Mouse (Mus musculus): ENCODE measurements at regions not wholly inside any gene's neighbourhood (a gene's known extent, or its start where the extent isn't known, plus 50 kb on each side); places are given as distances from the start of the nearest gene placed in this dataset.
A peak's percentile ranks its signal among the peaks of the same experiment; 100 is the strongest.

DNA sequence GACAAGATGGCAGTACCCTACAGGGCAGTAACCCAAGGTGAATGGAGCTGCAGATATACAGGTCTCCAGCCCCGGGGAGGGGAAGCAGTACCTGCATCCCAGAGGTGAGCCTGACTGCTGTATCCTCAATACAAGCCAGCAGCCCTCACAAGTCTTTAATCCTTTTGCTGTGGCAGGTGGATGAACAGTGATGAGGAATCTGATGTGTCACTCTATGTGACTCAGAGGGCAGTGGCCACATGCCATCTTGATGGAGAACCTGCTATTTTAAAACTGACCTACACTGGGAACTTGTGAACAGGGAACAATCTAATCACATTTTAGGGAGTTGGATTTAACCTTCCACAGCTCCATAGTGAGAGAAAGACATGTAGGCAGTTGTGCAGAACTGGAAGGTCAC is 251.7 kb upstream of the Crbn start:
- no peak overlapping the region for H3K4me3 ChIP-seq (ENCODE audit: low read depth, low read length)
- ATAC-seq (replicated peaks; ENCODE audit: low FRiP score) = no peak
- no peaks in the 10 kb centered on the region for H3K4me1 ChIP-seq (replicated peaks; ENCODE audit: control insufficient read depth, insufficient read depth, low read length)
- no peak for DNase-seq (ENCODE audit: low spot score)
- no peaks in the 10 kb centered on the region for H3K36me3 ChIP-seq (ENCODE audit: control insufficient read depth, insufficient read depth, low read length)
- no peak overlapping the region for H3K9ac ChIP-seq (ENCODE audit: low read length)
- no peaks in the 10 kb centered on the region for H3K27me3 ChIP-seq (ENCODE audit: control insufficient read depth, insufficient read depth, low read length)
- H3K27ac ChIP-seq (ENCODE audit: low read depth, low read length) = no peak overlapping the region
- H3K9me3 ChIP-seq (ENCODE audit: control insufficient read depth, low read length) = no peaks in the 10 kb centered on the region
- 80% methylated on average over 1 of the region's 1 CpGs for WGBS
- H3K4me2 ChIP-seq (ENCODE audit: low read depth, low read length, severe bottlenecking) = no peak overlapping the region

- Histone ChIP-seq H3K36me3 (ENCODE audit: control insufficient read depth, insufficient read depth, low read length) (no peaks in the 10 kb centered on the region), H3K4me2 (ENCODE audit: low read depth, low read length, severe bottlenecking) (no peak overlapping the region), H3K9me3 (ENCODE audit: control insufficient read depth, low read length) (no peaks in the 10 kb centered on the region), H3K27me3 (ENCODE audit: control insufficient read depth, insufficient read depth, low read length) (no peaks in the 10 kb centered on the region), H3K4me3 (ENCODE audit: low read depth, low read length) (no peak overlapping the region), H3K27ac (ENCODE audit: low read depth, low read length) (no peak overlapping the region), H3K4me1 (replicated peaks; ENCODE audit: control insufficient read depth, insufficient read depth, low read length) (no peaks in the 10 kb centered on the region), H3K9ac (ENCODE audit: low read length) (no peak overlapping the region)
- ATAC-seq (replicated peaks; ENCODE audit: low FRiP score) (no peak), DNase-seq (ENCODE audit: low spot score) (no peak)
- WGBS = 74% methylated on average over 1 of the region's 1 CpGs
These were observed 252.3 kb upstream of the Crbn start for GRCm38 (mm10) chr6:107052180-107052579.

- Histone ChIP-seq H3K9ac (ENCODE audit: low read length) (no peak overlapping the region), H3K9me3 (ENCODE audit: control insufficient read depth, low read length) (no peaks in the 10 kb centered on the region), H3K27ac (ENCODE audit: low read depth, low read length) (no peak overlapping the region), H3K4me1 (replicated peaks; ENCODE audit: control insufficient read depth, insufficient read depth, low read length) (no peaks in the 10 kb centered on the region), H3K4me2 (ENCODE audit: low read depth, low read length, severe bottlenecking) (no peak overlapping the region), H3K36me3 (ENCODE audit: control insufficient read depth, insufficient read depth, low read length) (no peaks in the 10 kb centered on the region), H3K4me3 (ENCODE audit: low read depth, low read length) (no peak overlapping the region), H3K27me3 (ENCODE audit: control insufficient read depth, insufficient read depth, low read length) (no peaks in the 10 kb centered on the region)
- WGBS = 76% methylated on average over 3 of the region's 3 CpGs
- DNase-seq (ENCODE audit: low spot score) = no peak
- no peak for ATAC-seq (replicated peaks; ENCODE audit: low FRiP score)
These were observed 259.3 kb upstream of the Crbn start for GRCm38 (mm10) chr6:107059001-107059765.

DNA sequence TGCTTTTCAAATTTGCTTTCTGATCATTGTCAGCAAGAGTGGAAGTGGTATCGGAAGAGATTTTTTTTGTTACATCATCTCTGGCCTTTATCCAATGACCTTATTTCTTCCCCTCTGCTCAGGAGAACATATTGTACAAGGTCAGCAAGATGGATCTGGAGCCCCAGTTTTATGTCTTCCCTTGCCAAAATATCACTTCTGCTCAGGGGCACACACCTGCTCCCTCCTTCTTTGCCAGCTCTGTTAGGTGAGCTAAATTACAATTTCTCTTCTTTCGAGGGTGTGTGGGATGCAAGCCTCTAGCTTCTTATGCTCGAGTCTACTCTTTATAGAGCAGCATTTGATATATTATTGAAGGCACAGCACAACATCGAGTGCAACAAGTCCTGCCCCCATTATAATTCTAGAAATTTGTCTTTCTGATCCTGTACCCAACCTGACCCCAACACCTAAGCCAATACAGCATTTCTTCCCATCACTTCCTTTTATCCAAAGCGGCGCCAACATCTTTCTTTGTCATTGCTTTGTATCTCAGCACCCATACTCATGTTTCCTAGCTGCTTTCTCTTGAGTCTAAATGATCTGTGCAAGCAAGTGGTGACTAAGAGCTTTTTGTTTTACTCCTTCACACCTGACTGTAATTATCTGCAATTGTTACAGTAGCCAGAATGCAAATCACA is 263.1 kb upstream of the Crbn start:
- H3K4me3 ChIP-seq (ENCODE audit: low read depth, low read length) = no peak overlapping the region
- no peaks in the 10 kb centered on the region for H3K36me3 ChIP-seq (ENCODE audit: control insufficient read depth, insufficient read depth, low read length)
- DNase-seq (ENCODE audit: low spot score) (no peak), ATAC-seq (replicated peaks; ENCODE audit: low FRiP score) (no peak)
- WGBS = 91% methylated on average over 6 of the region's 6 CpGs
- H3K4me2 ChIP-seq (ENCODE audit: low read depth, low read length, severe bottlenecking) = no peak overlapping the region
- no peaks in the 10 kb centered on the region for H3K4me1 ChIP-seq (replicated peaks; ENCODE audit: control insufficient read depth, insufficient read depth, low read length)
- H3K27ac ChIP-seq (ENCODE audit: low read depth, low read length) = no peak overlapping the region
- H3K9me3 ChIP-seq (ENCODE audit: control insufficient read depth, low read length) = no peaks in the 10 kb centered on the region
- no peaks in the 10 kb centered on the region for H3K27me3 ChIP-seq (ENCODE audit: control insufficient read depth, insufficient read depth, low read length)
- H3K9ac ChIP-seq (ENCODE audit: low read length) = no peak overlapping the region

DNA sequence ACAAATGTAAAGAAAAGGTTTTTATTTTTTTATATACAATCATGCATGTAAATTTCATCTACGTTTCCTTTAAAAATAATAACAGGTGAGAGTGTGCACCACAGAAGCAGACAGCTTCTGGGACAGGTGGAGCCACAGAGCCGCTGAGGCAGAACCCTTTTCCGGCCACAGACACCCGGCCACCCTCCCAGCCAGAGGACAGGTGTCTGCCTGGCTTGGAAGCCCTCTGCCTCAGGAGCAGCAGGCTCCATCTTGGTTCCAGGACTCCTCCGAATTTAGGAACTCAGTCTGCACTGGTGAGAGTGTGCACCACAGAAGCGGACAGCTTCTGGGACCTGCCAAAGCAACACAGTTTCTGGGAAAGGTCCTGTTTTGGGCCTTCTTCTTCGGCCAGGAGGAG is 270.6 kb upstream of the Crbn start:
- DNase-seq (ENCODE audit: low spot score) (no peak), ATAC-seq (replicated peaks; ENCODE audit: low FRiP score) (no peak)
- no peaks in the 10 kb centered on the region for H3K36me3 ChIP-seq (ENCODE audit: control insufficient read depth, insufficient read depth, low read length)
- no peak overlapping the region for H3K27ac ChIP-seq (ENCODE audit: low read depth, low read length)
- H3K4me1 ChIP-seq (replicated peaks; ENCODE audit: control insufficient read depth, insufficient read depth, low read length) = no peaks in the 10 kb centered on the region
- H3K4me3 ChIP-seq (ENCODE audit: low read depth, low read length) = no peak overlapping the region
- no peaks in the 10 kb centered on the region for H3K27me3 ChIP-seq (ENCODE audit: control insufficient read depth, insufficient read depth, low read length)
- WGBS = 91% methylated on average over 7 of the region's 7 CpGs
- no peak overlapping the region for H3K9ac ChIP-seq (ENCODE audit: low read length)
- H3K4me2 ChIP-seq (ENCODE audit: low read depth, low read length, severe bottlenecking) = no peak overlapping the region
- no peaks in the 10 kb centered on the region for H3K9me3 ChIP-seq (ENCODE audit: control insufficient read depth, low read length)

DNA sequence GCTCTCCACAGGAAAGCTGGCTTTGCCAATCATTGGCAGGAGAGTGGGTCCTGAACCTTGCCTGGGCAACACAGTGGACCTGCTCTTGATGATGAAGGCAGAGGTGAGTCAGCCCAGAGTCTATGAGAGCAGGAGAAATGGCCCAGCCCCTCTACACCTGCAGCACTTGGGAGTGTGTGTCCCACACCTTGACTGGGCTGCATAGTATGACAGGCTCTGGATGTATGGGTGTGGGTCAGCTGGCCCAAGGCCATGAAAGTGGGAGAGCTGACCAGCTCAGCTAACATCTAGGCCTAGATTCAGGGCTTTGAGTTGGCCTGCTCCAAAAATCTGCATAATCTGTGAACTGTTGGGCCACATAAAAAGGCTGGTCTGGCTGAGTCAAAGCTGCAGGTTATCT is 292.7 kb upstream of the Crbn start:
- ATAC-seq (replicated peaks; ENCODE audit: low FRiP score) (peak; percentile 51; the same call in 1 of the 2 replicates), DNase-seq (ENCODE audit: low spot score) (no peak)
- Histone ChIP-seq H3K36me3 (ENCODE audit: control insufficient read depth, insufficient read depth, low read length) (no peaks in the 10 kb centered on the region), H3K4me1 (replicated peaks; ENCODE audit: control insufficient read depth, insufficient read depth, low read length) (no peaks in the 10 kb centered on the region), H3K4me3 (ENCODE audit: low read depth, low read length) (no peak overlapping the region), H3K4me2 (ENCODE audit: low read depth, low read length, severe bottlenecking) (no peak overlapping the region), H3K9me3 (ENCODE audit: control insufficient read depth, low read length) (no peaks in the 10 kb centered on the region), H3K27ac (ENCODE audit: low read depth, low read length) (no peak overlapping the region), H3K9ac (ENCODE audit: low read length) (no peak overlapping the region), H3K27me3 (ENCODE audit: control insufficient read depth, insufficient read depth, low read length) (no peaks in the 10 kb centered on the region)

- Histone ChIP-seq H3K4me2 (ENCODE audit: low read depth, low read length, severe bottlenecking) (no peak overlapping the region), H3K27me3 (ENCODE audit: control insufficient read depth, insufficient read depth, low read length) (no peaks in the 10 kb centered on the region), H3K9me3 (ENCODE audit: control insufficient read depth, low read length) (no peaks in the 10 kb centered on the region), H3K4me3 (ENCODE audit: low read depth, low read length) (no peak overlapping the region), H3K36me3 (ENCODE audit: control insufficient read depth, insufficient read depth, low read length) (no peaks in the 10 kb centered on the region), H3K27ac (ENCODE audit: low read depth, low read length) (no peak overlapping the region), H3K4me1 (replicated peaks; ENCODE audit: control insufficient read depth, insufficient read depth, low read length) (no peaks in the 10 kb centered on the region), H3K9ac (ENCODE audit: low read length) (no peak overlapping the region)
- DNase-seq (ENCODE audit: low spot score) (no peak), ATAC-seq (replicated peaks; ENCODE audit: low FRiP score) (no peak)
- WGBS = 83% methylated on average over 1 of the region's 1 CpGs
These were observed 328.8 kb upstream of the Crbn start for GRCm38 (mm10) chr6:107128716-107129115.

DNA sequence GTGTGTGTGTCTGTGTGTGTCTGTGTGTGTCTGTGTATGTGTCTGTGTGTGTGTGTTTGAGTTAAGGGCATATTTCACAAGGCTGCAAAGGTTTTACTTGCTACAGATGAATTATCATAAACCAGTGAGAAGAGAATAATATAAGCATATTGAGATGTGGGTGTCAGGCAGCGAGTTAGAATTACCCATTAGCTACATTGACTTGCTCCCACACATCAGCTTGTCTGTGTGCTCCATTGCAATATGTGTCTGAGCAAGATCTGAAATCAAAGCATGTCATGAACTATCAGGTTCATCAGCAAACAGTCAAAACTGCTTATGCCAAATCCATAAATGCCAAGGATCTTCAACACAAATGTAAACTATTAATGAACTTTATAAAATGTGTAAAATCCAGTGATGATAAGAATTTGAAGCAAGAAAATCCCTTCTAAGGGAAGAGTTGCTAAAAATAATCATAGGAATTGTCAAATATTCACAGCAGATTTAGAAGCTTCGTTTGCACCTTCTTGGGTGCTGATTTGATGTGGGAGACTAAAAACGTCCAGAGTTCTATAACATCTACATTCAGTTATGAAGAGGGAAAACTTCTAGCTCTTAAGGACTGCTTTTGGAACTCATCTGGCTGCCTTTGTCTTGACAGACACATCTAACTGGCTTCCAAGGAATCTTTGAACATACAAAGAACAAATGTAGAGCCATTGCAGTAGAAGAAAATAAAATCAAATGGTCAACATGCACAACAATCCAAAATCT is 361.7 kb upstream of the Lrrn1 start:
- no peak overlapping the region for H3K4me3 ChIP-seq (ENCODE audit: low read depth, low read length)
- 75% methylated on average over 3 of the region's 3 CpGs for WGBS
- H3K27ac ChIP-seq (ENCODE audit: low read depth, low read length) = no peak overlapping the region
- no peaks in the 10 kb centered on the region for H3K27me3 ChIP-seq (ENCODE audit: control insufficient read depth, insufficient read depth, low read length)
- H3K36me3 ChIP-seq (ENCODE audit: control insufficient read depth, insufficient read depth, low read length) = no peaks in the 10 kb centered on the region
- H3K4me1 ChIP-seq (replicated peaks; ENCODE audit: control insufficient read depth, insufficient read depth, low read length) = no peaks in the 10 kb centered on the region
- no peak overlapping the region for H3K4me2 ChIP-seq (ENCODE audit: low read depth, low read length, severe bottlenecking)
- ATAC-seq (replicated peaks; ENCODE audit: low FRiP score) (no peak), DNase-seq (ENCODE audit: low spot score) (no peak)
- no peak overlapping the region for H3K9ac ChIP-seq (ENCODE audit: low read length)
- H3K9me3 ChIP-seq (ENCODE audit: control insufficient read depth, low read length) = no peaks in the 10 kb centered on the region
